Mouse (Mus musculus) heart, postnatal 0 days (tissue): ENCODE measurements at regions not wholly inside any gene's neighbourhood (a gene's known extent, or its start where the extent isn't known, plus 50 kb on each side); places are given as distances from the start of the nearest gene placed in this dataset.

Source experiments
- ATAC-seq: fragments of 200-750 bp; cut with Nextera tagmentation; 2 replicates; pipeline ENCODE4 v1.8.0; 2017; ENCODE audit warnings: low read depth, moderate number of reproducible peaks, moderate library complexity; ENCODE audit not compliant: insufficient read depth
- DNase-seq: peaks from one replicate; pipeline ENCODE4 v3.0.0-alpha.2; 2016; ENCODE audit warnings: low spot score
- H3K27ac ChIP-seq: fragments of 300-500 bp; sonication (generic); 2 replicates; pipeline ENCODE4 v1.5.1; 2014; ENCODE audit warnings: low read depth, mild to moderate bottlenecking
- H3K27me3 ChIP-seq: fragments of 300-500 bp; sonication (generic); 2 replicates; pipeline ENCODE4 v1.6.1; 2014; ENCODE audit warnings: low read length, mixed read lengths; ENCODE audit not compliant: control insufficient read depth, insufficient read depth
- H3K36me3 ChIP-seq: fragments of 300-500 bp; sonication (generic); replicated peaks from 2 replicates; pipeline ENCODE4 v1.6.1; 2014; ENCODE audit warnings: low read length, mixed read lengths; ENCODE audit not compliant: control insufficient read depth, insufficient read depth
- H3K4me1 ChIP-seq: fragments of 300-500 bp; sonication (generic); 2 replicates; pipeline ENCODE4 v1.6.1; 2014; ENCODE audit warnings: antibody characterized with exemption; ENCODE audit not compliant: control insufficient read depth, insufficient read depth
- H3K4me2 ChIP-seq: fragments of 300-500 bp; sonication (generic); 2 replicates; pipeline ENCODE4 v1.6.1; 2014; ENCODE audit warnings: low read depth, mild to moderate bottlenecking, low read length, moderate library complexity
- H3K4me3 ChIP-seq: fragments of 300-500 bp; sonication (generic); 2 replicates; pipeline ENCODE4 v1.5.1; 2014; ENCODE audit warnings: low read depth, low read length
- H3K9ac ChIP-seq: fragments of 300-500 bp; sonication (generic); replicated peaks from 2 replicates; pipeline ENCODE4 v1.6.1; 2014; ENCODE audit warnings: low read depth, low read length, mixed read lengths
- H3K9me3 ChIP-seq: fragments of 300-500 bp; sonication (generic); replicated peaks from 2 replicates; pipeline ENCODE4 v1.6.1; 2016; ENCODE audit warnings: low read length; ENCODE audit not compliant: control insufficient read depth
- CTCF ChIP-seq: IDR thresholded peaks from 2 replicates; pipeline ENCODE4 v1.5.1; 2016; ENCODE audit warnings: antibody characterized with exemption, control low read depth, low read depth
- EP300 ChIP-seq: IDR thresholded peaks from 2 replicates; pipeline ENCODE4 v1.6.1; 2016; ENCODE audit warnings: antibody characterized with exemption, low read depth
- WGBS: fragments of 180-500 bp; shearing (Covaris S2); extraction: QIAGEN DNeasy Blood & Tissue Kit; methylation state at CpG from one replicate; pipeline ENCODE4 v1.1.7; 2014; 5-methylcytosine and 5-hydroxymethylcytosine counted together

- no peaks in the 10 kb centered on the region for H3K4me1 ChIP-seq
- H3K4me2 ChIP-seq = no peak overlapping the region
- no peak overlapping the region for H3K4me3 ChIP-seq
- H3K9me3 ChIP-seq = no peaks in the 10 kb centered on the region
- no peaks in the 10 kb centered on the region for H3K36me3 ChIP-seq
- DNase-seq (no peak), ATAC-seq (no peak)
- no peak overlapping the region for H3K9ac ChIP-seq
- no peaks in the 10 kb centered on the region for H3K27me3 ChIP-seq
- H3K27ac ChIP-seq = no peak overlapping the region
- 74% methylated on average over 5 of the region's 5 CpGs for WGBS
- TF ChIP-seq CTCF (no peak), EP300 (no peak)
Measured at GRCm38 (mm10) chr3:149466973-149467372, 476.6 kb upstream of the Adgrl2 start.

GRCm38 (mm10) chr3:149464603-149465002 is 474.2 kb upstream of the Adgrl2 start:
- Histone ChIP-seq H3K27me3 (no peaks in the 10 kb centered on the region), H3K4me1 (no peaks in the 10 kb centered on the region), H3K36me3 (no peaks in the 10 kb centered on the region), H3K9me3 (no peaks in the 10 kb centered on the region), H3K4me3 (no peak overlapping the region), H3K27ac (no peak overlapping the region), H3K9ac (no peak overlapping the region), H3K4me2 (no peak overlapping the region)
- DNase-seq (no peak), ATAC-seq (no peak)
- 93% methylated on average over 5 of the region's 5 CpGs for WGBS
- no peak for TF ChIP-seq EP300
- TF ChIP-seq CTCF = no peak

DNA sequence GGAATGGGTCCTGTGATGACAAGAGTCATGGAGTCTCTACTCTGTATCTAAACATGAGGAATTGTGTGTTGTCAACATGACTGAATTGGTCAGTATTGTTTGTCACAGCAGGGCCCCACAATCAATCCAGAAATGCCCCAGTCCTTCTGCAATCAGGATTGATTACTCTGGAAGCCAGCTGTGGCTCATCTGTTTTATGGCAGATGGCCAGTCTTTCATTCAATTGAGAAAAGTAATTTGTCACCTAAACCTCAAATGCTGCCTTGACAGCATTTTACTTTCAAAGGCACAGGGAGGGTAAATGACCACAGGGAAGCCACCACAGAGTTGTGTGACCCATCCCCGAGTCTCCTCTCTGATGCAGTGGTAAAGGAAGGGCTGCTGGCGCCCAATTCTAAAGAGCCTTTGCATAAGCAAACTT is 471.8 kb upstream of the Adgrl2 start:
- Histone ChIP-seq H3K9ac (no peak overlapping the region), H3K27me3 (no peaks in the 10 kb centered on the region), H3K27ac (no peak overlapping the region), H3K4me1 (no peaks in the 10 kb centered on the region), H3K4me2 (no peak overlapping the region), H3K4me3 (no peak overlapping the region), H3K36me3 (no peaks in the 10 kb centered on the region), H3K9me3 (no peaks in the 10 kb centered on the region)
- WGBS = 90% methylated on average over 2 of the region's 2 CpGs
- DNase-seq (no peak), ATAC-seq (no peak)
- TF ChIP-seq EP300 (no peak), CTCF (no peak)

DNA sequence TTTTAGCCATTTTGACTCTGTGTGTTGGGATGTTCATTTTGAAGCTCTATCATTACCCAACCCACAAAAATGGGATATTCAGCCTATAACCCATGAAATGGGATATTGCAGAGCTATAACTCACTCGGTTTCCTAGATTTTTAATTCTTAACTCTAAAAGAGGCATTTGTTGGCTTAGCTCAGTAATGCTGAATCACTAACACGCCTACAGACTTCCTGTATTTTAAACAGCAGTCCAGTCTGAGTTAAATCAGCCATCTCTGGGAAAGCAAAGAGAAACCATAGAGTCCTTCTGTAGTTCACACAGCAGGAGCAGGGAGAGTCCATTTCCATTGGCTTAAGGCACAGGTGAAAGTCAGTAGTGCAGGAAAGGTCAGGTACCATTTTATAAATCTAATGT is 471.3 kb upstream of the Adgrl2 start:
- no peak for TF ChIP-seq EP300
- TF ChIP-seq CTCF = no peak
- no peaks in the 10 kb centered on the region for H3K4me1 ChIP-seq
- WGBS = 70% methylated on average over 2 of the region's 2 CpGs
- no peak overlapping the region for H3K9ac ChIP-seq
- H3K36me3 ChIP-seq = no peaks in the 10 kb centered on the region
- ATAC-seq (no peak), DNase-seq (no peak)
- H3K27me3 ChIP-seq = no peaks in the 10 kb centered on the region
- no peak overlapping the region for H3K27ac ChIP-seq
- H3K4me2 ChIP-seq = no peak overlapping the region
- H3K9me3 ChIP-seq = no peaks in the 10 kb centered on the region
- no peak overlapping the region for H3K4me3 ChIP-seq

- no peaks in the 10 kb centered on the region for H3K36me3 ChIP-seq
- H3K9me3 ChIP-seq = no peaks in the 10 kb centered on the region
- H3K4me3 ChIP-seq = no peak overlapping the region
- no peak overlapping the region for H3K4me2 ChIP-seq
- 90% methylated on average over 3 of the region's 3 CpGs for WGBS
- no peak for DNase-seq
- H3K27ac ChIP-seq = no peak overlapping the region
- H3K9ac ChIP-seq = no peak overlapping the region
- no peaks in the 10 kb centered on the region for H3K27me3 ChIP-seq
- peaks cover 4% of the 10 kb centered on the region; the same call in 1 of the 2 replicates for H3K4me1 ChIP-seq
- ATAC-seq = no peak
- TF ChIP-seq EP300 (no peak), CTCF (no peak)
Measured at GRCm38 (mm10) chr3:149449376-149449775, 459.0 kb upstream of the Adgrl2 start.

DNA sequence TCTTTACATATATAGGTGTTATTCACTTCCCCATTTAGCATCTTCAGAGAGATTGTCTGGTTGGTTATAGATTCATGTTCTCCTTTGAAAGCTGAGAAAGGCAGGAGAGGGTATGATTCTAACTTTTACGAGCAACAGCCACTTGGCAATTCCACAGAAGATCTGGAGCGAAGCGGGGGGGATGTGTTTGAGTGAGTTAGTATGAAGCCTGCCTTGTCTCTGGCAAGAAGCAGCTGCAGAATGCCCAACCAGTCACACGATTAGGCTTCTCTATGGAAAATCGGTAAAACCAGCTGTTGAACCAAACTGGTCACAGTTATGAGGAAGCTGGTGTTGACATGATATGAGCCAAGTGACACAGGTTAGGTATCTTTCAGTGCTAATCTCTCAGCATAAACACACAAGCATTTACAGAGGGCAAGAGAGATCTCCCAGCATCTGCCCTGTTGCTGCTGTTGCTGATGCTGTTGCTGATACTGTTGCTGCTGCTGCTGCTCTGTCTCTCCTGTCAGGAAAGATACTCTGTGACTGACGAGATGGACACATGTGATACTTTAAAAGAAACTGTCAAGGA is 455.7 kb upstream of the Adgrl2 start:
- no peak for DNase-seq
- no peak overlapping the region for H3K4me3 ChIP-seq
- no peaks in the 10 kb centered on the region for H3K27me3 ChIP-seq
- H3K36me3 ChIP-seq = no peaks in the 10 kb centered on the region
- no peak overlapping the region for H3K27ac ChIP-seq
- no peak for ATAC-seq
- no peaks in the 10 kb centered on the region for H3K9me3 ChIP-seq
- WGBS = 49% methylated on average over 6 of the region's 6 CpGs
- peaks cover 4% of the 10 kb centered on the region; the same call in 1 of the 2 replicates for H3K4me1 ChIP-seq
- TF ChIP-seq CTCF = no peak
- TF ChIP-seq EP300 = no peak
- no peak overlapping the region for H3K9ac ChIP-seq
- H3K4me2 ChIP-seq = no peak overlapping the region; the same call in 1 of the 2 replicates
